Mouse (Mus musculus): ENCODE results near the gene 1600014C23Rik.
A peak's percentile ranks its signal among the peaks of the same experiment; 100 is the strongest.

Gene 1600014C23Rik

GRCm38 (mm10) chr17:45727983-45728723, 5.5 kb downstream of the 1600014C23Rik start:
- no peak for DNase-seq (ENCODE audit: low spot score in 2 of 2)

- no peak for DNase-seq (ENCODE audit: low spot score in 2 of 2)
Measured at GRCm38 (mm10) chr17:45727481-45727880, 6.2 kb downstream of the 1600014C23Rik start.

GRCm38 (mm10) chr17:45726249-45726648, 7.4 kb downstream of the 1600014C23Rik start:
- no peak for DNase-seq (ENCODE audit: low spot score in 2 of 2)

GRCm38 (mm10) chr17:45724574-45724921, 9.1 kb downstream of the 1600014C23Rik start:
- no peak for DNase-seq (ENCODE audit: low spot score in 2 of 2)

GRCm38 (mm10) chr17:45723732-45724573, 9.7 kb downstream of the 1600014C23Rik start:
- DNase-seq (ENCODE audit: low spot score in 2 of 2) = peak; percentile 83 to 90

GRCm38 (mm10) chr17:45718323-45718722, 15.3 kb downstream of the 1600014C23Rik start:
- DNase-seq (ENCODE audit: low spot score in 2 of 2) = peak; percentile 83 to 87

- no peak for DNase-seq (ENCODE audit: low spot score in 2 of 2)
Measured at GRCm38 (mm10) chr17:45711525-45711924, 22.1 kb downstream of the 1600014C23Rik start.

- no peak for DNase-seq (ENCODE audit: low spot score in 2 of 2)
Measured at GRCm38 (mm10) chr17:45710407-45710806, 23.2 kb downstream of the 1600014C23Rik start.

GRCm38 (mm10) chr17:45709829-45710228, 23.8 kb downstream of the 1600014C23Rik start:
- DNase-seq (ENCODE audit: low spot score in 2 of 2) = no peak

- DNase-seq (ENCODE audit: low spot score in 2 of 2) = no peak
Measured at GRCm38 (mm10) chr17:45708179-45708578, 25.5 kb downstream of the 1600014C23Rik start.

- no peak for DNase-seq (ENCODE audit: low spot score in 2 of 2)
Measured at GRCm38 (mm10) chr17:45707376-45707775, 26.3 kb downstream of the 1600014C23Rik start.

GRCm38 (mm10) chr17:45706796-45707195, 26.8 kb downstream of the 1600014C23Rik start:
- no peak for DNase-seq (ENCODE audit: low spot score in 2 of 2)

- DNase-seq (ENCODE audit: low spot score in 2 of 2) = no peak
Measured at GRCm38 (mm10) chr17:45703187-45703586, 30.5 kb downstream of the 1600014C23Rik start.

GRCm38 (mm10) chr17:45702254-45702653, 31.4 kb downstream of the 1600014C23Rik start:
- no peak for DNase-seq (ENCODE audit: low spot score in 2 of 2)

- DNase-seq (ENCODE audit: low spot score in 2 of 2) = no peak
Measured at GRCm38 (mm10) chr17:45701236-45701591, 32.4 kb downstream of the 1600014C23Rik start.

- DNase-seq (ENCODE audit: low spot score in 2 of 2) = no peak
Measured at GRCm38 (mm10) chr17:45700496-45701235, 33.0 kb downstream of the 1600014C23Rik start.

GRCm38 (mm10) chr17:45699039-45699740, 34.5 kb downstream of the 1600014C23Rik start:
- no peak for DNase-seq (ENCODE audit: low spot score in 2 of 2)

- DNase-seq (ENCODE audit: low spot score in 2 of 2) = no peak
Measured at GRCm38 (mm10) chr17:45698368-45698767, 35.3 kb downstream of the 1600014C23Rik start.

GRCm38 (mm10) chr17:45696981-45697380, 36.7 kb downstream of the 1600014C23Rik start:
- no peak for DNase-seq (ENCODE audit: low spot score in 2 of 2)

- DNase-seq (ENCODE audit: low spot score in 2 of 2) = no peak
Measured at GRCm38 (mm10) chr17:45695227-45696120, 38.2 kb downstream of the 1600014C23Rik start.
